Mouse (Mus musculus): Measurements from ENCODE around the gene Cacng1.

- TF ChIP-seq CTCF (IDR thresholded peaks at IDR 0.05) (no peak), POLR2A (IDR thresholded peaks at IDR 0.05; ENCODE audit: insufficient read depth, low read depth, low read length) (no peak), EP300 (IDR thresholded peaks at IDR 0.05; ENCODE audit: insufficient read depth, low read depth, low read length) (no peak)
These were observed 32.8 kb upstream of the Cacng1 start for GRCm38 (mm10) chr11:107749114-107749513.
